Mouse (Mus musculus) liver, embryonic 14.5 days (tissue): ENCODE results near the gene Pfkm.

Experiments
- CTCF ChIP-seq: IDR thresholded peaks from 2 replicates; pipeline ENCODE4 v1.5.1; 2016; ENCODE audit warnings: antibody characterized with exemption, low read depth, control low read depth
- EP300 ChIP-seq: IDR thresholded peaks from 2 replicates; pipeline ENCODE4 v1.6.1; 2016; ENCODE audit warnings: antibody characterized with exemption, low read depth

GRCm38 (mm10) chr15:98161026-98161805, 68.8 kb downstream of the Pfkm start:
- no peak for TF ChIP-seq CTCF
- TF ChIP-seq EP300: no peak
